Mouse (Mus musculus) neural tube, postnatal 0 days (tissue): ENCODE results near the gene Samd1. TPM values are rescaled to one million over a fixed set of nuclear protein-coding genes. Genes with fewer than 3 reads are reported as not detected.

Experiments
- microRNA counts: library from miRNA; unstranded; fragments of <30 nt; microRNA quantifications from one replicate; lab custom pipeline; 2015
- microRNA-seq: library from miRNA; unstranded; fragments of <30 nt; microRNA quantifications from one replicate; pipeline ENCODE4, GENCODE M21; 2016
- polyA plus RNA-seq: library from polyadenylated mRNA; unstranded; fragments of >200 nt; fragmentation: Nextera tagmentation; extraction: Ambion mirVana; gene quantifications from 2 replicates; pipeline ENCODE4 v1.2.1, GENCODE M21; 2015

The Samd1 gene
- polyA plus RNA-seq = 8.0 and 8.7 TPM in 2 replicates

DNA sequence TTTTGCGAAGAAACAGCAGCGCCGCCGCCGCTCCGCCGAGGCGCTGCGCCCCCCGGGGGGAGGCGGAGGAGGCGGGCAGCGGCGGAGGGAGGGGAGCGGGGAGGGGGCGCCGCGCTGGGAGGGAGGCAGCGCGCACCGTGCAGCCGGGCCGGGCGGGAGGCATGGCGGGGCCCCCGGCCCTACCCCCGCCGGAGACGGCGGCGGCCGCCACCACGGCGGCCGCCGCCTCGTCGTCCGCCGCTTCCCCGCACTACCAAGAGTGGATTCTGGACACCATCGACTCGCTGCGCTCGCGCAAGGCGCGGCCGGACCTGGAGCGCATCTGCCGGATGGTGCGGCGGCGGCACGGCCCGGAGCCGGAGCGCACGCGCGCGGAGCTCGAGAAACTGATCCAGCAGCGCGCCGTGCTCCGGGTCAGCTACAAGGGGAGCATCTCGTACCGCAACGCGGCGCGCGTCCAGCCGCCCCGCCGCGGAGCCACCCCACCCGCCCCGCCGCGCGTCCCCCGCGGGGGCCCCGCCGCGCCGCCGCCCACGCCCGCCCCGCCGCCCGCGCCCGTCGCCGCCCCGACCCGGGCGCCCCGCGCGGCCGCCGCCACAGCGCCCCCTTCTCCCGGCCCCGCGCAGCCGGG, at the start of gene Samd1:
Gene Samd1, plus strand, starts transcription at position 162 of the 631 bp plus-strand sequence.

GRCm38 (mm10) chr8:83955106-83955957, 42.1 kb upstream of the Samd1 start, which contains the start of the genes Gm10644 and Asf1b:
TSS of gene Gm10644 (minus strand) at chr8:83955205.
TSS of gene Asf1b (plus strand) at chr8:83955507.

DNA sequence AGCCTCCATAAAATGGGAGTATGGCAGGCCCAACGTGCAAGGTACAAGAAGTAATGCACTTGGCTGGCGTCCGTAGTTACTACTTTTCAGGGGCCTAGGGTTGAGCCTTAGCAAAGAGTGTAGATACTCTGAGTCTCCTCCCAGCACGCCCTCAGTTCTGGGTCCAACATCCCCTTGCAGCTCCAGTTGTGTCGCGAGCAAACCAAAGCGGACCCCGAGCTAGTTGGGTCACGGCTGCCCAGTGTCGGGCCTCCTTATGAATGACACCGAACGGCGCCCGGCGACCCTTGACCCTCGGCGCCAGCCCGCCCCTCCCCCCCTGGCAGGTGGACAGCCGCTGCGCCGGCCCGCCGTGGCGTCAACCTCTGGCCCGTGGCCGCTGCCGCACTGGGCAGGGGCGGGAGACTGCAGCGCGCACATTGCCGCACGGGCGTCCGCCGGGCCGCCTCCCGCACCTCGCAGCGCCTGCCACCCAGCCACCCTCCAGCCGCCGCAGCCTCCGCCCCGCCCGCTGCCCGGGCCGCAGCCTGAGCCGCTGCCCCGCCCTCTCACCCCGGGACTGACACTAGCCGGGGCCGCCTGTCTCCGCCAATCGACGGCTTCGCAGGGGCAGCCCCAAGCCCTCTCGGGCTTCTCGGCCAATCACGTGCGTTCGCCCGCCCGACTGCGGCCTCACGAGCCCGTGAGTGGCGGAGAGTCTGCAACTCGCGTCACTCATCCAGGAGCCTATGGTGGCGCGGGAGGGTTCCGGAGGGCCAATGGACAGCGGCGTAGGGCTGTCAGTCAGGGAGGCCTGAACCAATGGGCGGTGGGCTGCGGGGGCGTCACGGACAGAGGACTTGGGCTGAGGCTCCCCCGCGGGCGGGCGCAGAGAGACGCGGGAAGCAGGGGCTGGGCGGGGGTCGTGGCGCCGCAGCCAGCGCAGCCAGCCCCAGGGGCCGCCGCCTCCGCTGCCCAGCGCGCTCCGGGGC, 25.0 kb upstream of the Samd1 start, which contains the start of gene Prkaca:
Gene Prkaca, plus strand, starts transcription at position 844 of the 971 bp plus-strand sequence.

GRCm38 (mm10) chr8:84001281-84002000, 4.0 kb downstream of the Samd1 start, which contains the start of gene 1700067K01Rik:
TSS of gene 1700067K01Rik (plus strand) at chr8:84001502.

DNA sequence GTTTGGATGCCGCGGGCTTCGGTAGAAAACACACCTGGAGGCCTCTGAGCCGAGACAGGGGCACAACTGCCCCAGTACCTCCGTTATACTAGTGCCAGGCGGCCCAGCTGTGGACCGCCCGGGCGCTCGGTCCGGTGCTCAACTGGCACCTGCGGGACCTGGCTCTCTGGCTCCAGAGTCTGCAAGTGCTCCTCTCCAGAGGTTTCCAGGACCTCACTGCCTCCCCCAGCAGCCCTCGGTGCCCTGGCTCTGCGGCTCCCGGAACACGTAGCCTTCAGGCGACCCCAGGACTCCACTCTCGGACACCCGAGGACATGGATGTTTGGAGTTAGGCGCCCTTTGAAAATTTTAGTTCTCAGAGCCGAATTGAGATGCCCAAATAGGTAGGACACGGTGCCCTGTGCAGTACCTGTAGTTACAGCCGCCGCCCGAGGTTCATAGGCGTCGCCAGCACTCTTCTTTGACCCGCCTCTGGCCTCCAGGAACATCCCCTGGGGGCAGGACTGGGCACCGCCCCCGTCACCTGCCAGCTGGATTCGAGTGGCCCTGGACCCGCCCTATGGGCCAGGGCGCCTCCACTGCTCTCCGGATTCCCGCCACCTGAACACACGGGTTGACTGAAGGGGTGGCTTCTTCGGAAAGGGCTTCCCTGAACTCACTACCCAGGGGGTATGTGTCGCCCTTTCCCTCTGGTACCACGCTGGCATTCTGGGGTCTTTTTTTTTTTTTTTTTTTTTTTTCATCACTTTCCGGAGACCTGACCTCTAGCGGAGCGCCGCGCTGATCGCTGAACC, 14.4 kb downstream of the Samd1 start, which contains the start of gene 2210011C24Rik:
Gene 2210011C24Rik, minus strand, starts transcription at position 467 of the 794 bp plus-strand sequence.

DNA sequence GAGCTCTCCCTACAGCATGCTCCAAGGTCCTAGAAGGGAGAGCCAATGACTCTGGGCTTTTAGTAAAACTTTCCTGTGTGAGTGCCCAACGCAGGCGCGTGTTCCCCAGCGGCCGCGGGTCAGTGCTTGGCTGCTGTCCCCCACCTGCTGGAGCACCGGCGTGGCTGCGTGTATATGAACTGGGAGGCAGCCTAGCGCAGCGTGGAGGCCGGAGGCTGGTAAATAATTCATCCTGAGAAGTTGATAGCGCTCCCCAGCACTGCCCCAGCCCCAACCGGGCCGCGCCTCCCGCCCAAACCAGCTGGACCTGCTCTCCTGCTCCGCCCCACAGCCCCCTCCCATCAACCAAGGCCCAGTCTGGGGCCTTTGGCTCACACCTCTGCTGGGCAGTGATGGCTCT, 23.6 kb downstream of the Samd1 start, which contains the start of gene Palm3:
Gene Palm3, plus strand, starts transcription at position 376 of the 400 bp plus-strand sequence.

GRCm38 (mm10) chr8:84042066-84042947, 44.8 kb downstream of the Samd1 start, which contains the start of gene Il27ra:
TSS of gene Il27ra (minus strand) at chr8:84042589.

GRCm38 (mm10) chr8:84044900-84045299, 47.4 kb downstream of the Samd1 start, which contains the start of gene Rln3:
TSS of gene Rln3 (minus strand) at chr8:84045000.

MicroRNAs encoded within 50 kb of the gene (microRNA counts, 519-probe panel; counts per million panel counts)
- microRNA mmu-miR-1199 (lab: Ali Mortazavi, UCI) = 40.5 counts per million

Small RNA genes lying within 50 kb of the gene (microRNA-seq; reads per million reads assigned to microRNA genes)
- gene Mir1199 (not detected), gene Mir8111 (0.87 reads per million)

Other genes with a start within 250 kb of the Samd1 start
- 70.5 and 78.1 TPM in 2 replicates for gene Adgrl1, start 97.6 kb upstream of the Samd1 start, polyA plus RNA-seq
- gene Gm10644, start 42.5 kb upstream of the Samd1 start, polyA plus RNA-seq = 0.45 and 0.80 TPM in 2 replicates
- 5.1 and 6.2 TPM in 2 replicates for gene Asf1b, start 42.2 kb upstream of the Samd1 start, polyA plus RNA-seq
- gene Prkaca, start 24.7 kb upstream of the Samd1 start, polyA plus RNA-seq = 289 and 303 TPM in 2 replicates
- gene 1700067K01Rik, start 3.8 kb downstream of the Samd1 start, polyA plus RNA-seq = 1.3 and 1.5 TPM in 2 replicates
- gene 2210011C24Rik, start 14.5 kb downstream of the Samd1 start, polyA plus RNA-seq = 2.6 and 3.0 TPM in 2 replicates
- gene Palm3, start 23.8 kb downstream of the Samd1 start, polyA plus RNA-seq = 12.8 and 16.2 TPM in 2 replicates
- gene Il27ra, start 44.9 kb downstream of the Samd1 start, polyA plus RNA-seq = 0.52 and 0.72 TPM in 2 replicates
- gene Rln3, start 47.3 kb downstream of the Samd1 start, polyA plus RNA-seq = 0.95 and 2.0 TPM in 2 replicates
- gene Gm10643, start 67.5 kb downstream of the Samd1 start, polyA plus RNA-seq = 1.7 and 1.9 TPM in 2 replicates
- 6.2 and 8.1 TPM in 2 replicates for gene Rfx1, start 69.2 kb downstream of the Samd1 start, polyA plus RNA-seq
- 15.6 and 19.1 TPM in 2 replicates for gene Dcaf15, start 107.1 kb downstream of the Samd1 start, polyA plus RNA-seq
- 0.45 and 0.58 TPM in 2 replicates for gene Podnl1, start 128.3 kb downstream of the Samd1 start, polyA plus RNA-seq
- gene Cc2d1a, start 150.3 kb downstream of the Samd1 start, polyA plus RNA-seq = 44.4 and 54.6 TPM in 2 replicates
- 2.1 and 3.0 TPM in 2 replicates for gene 4930432K21Rik, start 150.4 kb downstream of the Samd1 start, polyA plus RNA-seq
- gene Nanos3, start 187.5 kb downstream of the Samd1 start, polyA plus RNA-seq = 14.3 and 16.5 TPM in 2 replicates
- 6.6 and 7.5 TPM in 2 replicates for gene Zswim4, start 239.4 kb downstream of the Samd1 start, polyA plus RNA-seq